Mouse (Mus musculus) heart, embryonic 13.5 days (tissue): ENCODE measurements at regions not wholly inside any gene's neighbourhood (a gene's known extent, or its start where the extent isn't known, plus 50 kb on each side); places are given as distances from the start of the nearest gene placed in this dataset.

Source experiments
- ATAC-seq: fragments of 200-750 bp; cut with Nextera tagmentation; 2 replicates; pipeline ENCODE4 v1.8.0; 2017; ENCODE audit warnings: moderate TSS enrichment; ENCODE audit not compliant: insufficient number of reproducible peaks, low FRiP score, low TSS enrichment; ENCODE audit errors: extremely low read depth
- H3K27ac ChIP-seq: fragments of 300-500 bp; sonication (generic); replicated peaks from 2 replicates; pipeline ENCODE4 v1.5.1; 2015; ENCODE audit warnings: moderate library complexity, mild to moderate bottlenecking, inconsistent platforms
- H3K27me3 ChIP-seq: fragments of 300-500 bp; sonication (generic); replicated peaks from 2 replicates; pipeline ENCODE4 v1.6.1; 2015; ENCODE audit warnings: mild to moderate bottlenecking, inconsistent platforms
- H3K36me3 ChIP-seq: fragments of 300-500 bp; sonication (generic); 2 replicates; pipeline ENCODE4 v1.6.1; 2015; ENCODE audit warnings: mild to moderate bottlenecking, inconsistent platforms
- H3K4me1 ChIP-seq: fragments of 300-500 bp; sonication (generic); 2 replicates; pipeline ENCODE4 v1.6.1; 2015; ENCODE audit warnings: inconsistent platforms
- H3K4me2 ChIP-seq: fragments of 300-500 bp; sonication (generic); 2 replicates; pipeline ENCODE4 v1.6.1; 2015; ENCODE audit warnings: inconsistent platforms, mild to moderate bottlenecking, moderate library complexity
- H3K4me3 ChIP-seq: fragments of 300-500 bp; sonication (generic); 2 replicates; pipeline ENCODE4 v1.5.1; 2015; ENCODE audit warnings: moderate library complexity, mild to moderate bottlenecking, inconsistent platforms
- H3K9ac ChIP-seq: fragments of 300-500 bp; sonication (generic); 2 replicates; pipeline ENCODE4 v1.6.1; 2015; ENCODE audit warnings: inconsistent platforms, mild to moderate bottlenecking, moderate library complexity
- H3K9me3 ChIP-seq: fragments of 300-500 bp; sonication (generic); 2 replicates; pipeline ENCODE4 v1.6.1; 2016; ENCODE audit warnings: inconsistent platforms
- WGBS: fragments of 180-500 bp; shearing (Covaris S2); methylation state at CpG from one replicate; pipeline ENCODE4 v1.1.7; 2015; ENCODE audit warnings: mixed read lengths; 5-methylcytosine and 5-hydroxymethylcytosine counted together

DNA sequence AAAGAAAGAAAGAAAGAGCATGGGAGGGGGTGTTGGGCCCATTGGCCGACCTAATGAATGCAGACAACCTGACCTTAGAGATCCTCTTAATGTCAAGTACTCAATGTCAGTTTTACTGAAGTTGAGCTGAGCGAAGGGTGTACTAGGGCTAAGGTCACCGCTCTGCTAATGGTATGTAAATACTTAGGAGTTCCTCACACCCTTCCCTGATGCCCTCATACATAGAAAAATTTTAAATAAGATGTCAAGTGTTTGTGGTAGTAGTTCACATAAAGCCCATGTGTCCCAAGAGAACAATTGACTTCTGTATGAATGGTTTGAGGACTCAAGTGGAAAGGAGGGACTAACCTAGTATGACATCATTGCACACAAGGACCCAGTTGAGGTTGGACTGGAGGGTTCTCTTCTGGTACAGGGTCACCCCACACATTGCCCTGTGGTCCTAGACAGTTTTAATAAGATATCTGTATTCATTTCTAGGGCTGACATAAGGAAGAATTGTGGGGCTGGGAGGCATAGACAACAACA lies 490.0 kb upstream of the Gm10131 start:
- Histone ChIP-seq H3K4me2 (no peak overlapping the region), H3K36me3 (no peaks in the 10 kb centered on the region), H3K4me3 (no peak overlapping the region), H3K27me3 (no peaks in the 10 kb centered on the region), H3K9me3 (no peaks in the 10 kb centered on the region), H3K9ac (no peak overlapping the region), H3K4me1 (no peaks in the 10 kb centered on the region), H3K27ac (no peak overlapping the region)
- ATAC-seq = no peak
- WGBS = 76% methylated on average over 3 of the region's 3 CpGs

DNA sequence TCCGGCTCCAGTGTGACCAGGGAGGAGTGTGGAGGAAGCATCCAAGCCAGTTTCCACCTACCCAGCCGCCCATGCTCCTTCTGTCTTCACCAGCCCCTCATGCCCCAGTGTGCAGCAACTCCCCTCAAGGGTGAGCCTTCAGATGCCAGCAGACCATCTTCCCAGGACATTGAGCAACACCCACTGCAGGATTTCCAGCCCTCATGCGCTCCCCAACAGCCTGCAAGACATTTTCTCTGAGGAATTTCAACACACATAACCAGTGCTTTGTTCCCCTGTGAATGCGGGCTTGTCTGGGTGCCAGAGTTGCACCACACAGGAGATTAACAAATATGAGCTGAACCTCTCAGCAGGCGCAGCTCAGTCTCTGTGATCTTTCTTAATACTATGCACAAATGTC lies 489.3 kb upstream of the Gm10131 start:
- Histone ChIP-seq H3K36me3 (no peaks in the 10 kb centered on the region), H3K4me1 (no peaks in the 10 kb centered on the region), H3K27ac (no peak overlapping the region), H3K27me3 (no peaks in the 10 kb centered on the region), H3K4me3 (no peak overlapping the region), H3K4me2 (no peak overlapping the region), H3K9me3 (no peaks in the 10 kb centered on the region), H3K9ac (no peak overlapping the region)
- WGBS = 67% methylated on average over 5 of the region's 5 CpGs
- no peak for ATAC-seq

DNA sequence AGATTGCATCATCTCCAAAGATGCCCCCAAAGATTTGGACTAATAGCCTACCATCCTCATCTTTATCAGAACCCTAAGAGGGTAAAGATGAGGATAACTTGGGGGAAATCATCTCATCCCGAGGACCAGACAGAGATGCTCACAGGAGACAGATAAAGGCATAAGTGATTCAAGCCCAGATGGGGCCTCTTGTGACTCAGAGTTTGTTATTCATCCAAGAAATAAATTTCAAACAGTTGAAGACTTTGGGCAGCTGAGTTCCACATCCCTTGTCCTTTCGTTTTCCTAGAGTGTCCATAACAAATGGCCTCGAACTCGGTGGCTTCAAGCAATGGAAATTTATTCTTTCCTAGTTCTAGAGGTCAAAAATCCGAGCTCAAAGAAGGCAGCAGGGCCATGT lies 485.1 kb upstream of the Gm10131 start:
- no peak overlapping the region for H3K4me3 ChIP-seq
- no peak overlapping the region for H3K4me2 ChIP-seq
- no peak overlapping the region for H3K27ac ChIP-seq
- ATAC-seq = no peak
- WGBS = 63% methylated on average over 5 of the region's 5 CpGs
- no peaks in the 10 kb centered on the region for H3K27me3 ChIP-seq
- no peaks in the 10 kb centered on the region for H3K36me3 ChIP-seq
- H3K9ac ChIP-seq = no peak overlapping the region
- no peaks in the 10 kb centered on the region for H3K4me1 ChIP-seq
- H3K9me3 ChIP-seq = no peaks in the 10 kb centered on the region

DNA sequence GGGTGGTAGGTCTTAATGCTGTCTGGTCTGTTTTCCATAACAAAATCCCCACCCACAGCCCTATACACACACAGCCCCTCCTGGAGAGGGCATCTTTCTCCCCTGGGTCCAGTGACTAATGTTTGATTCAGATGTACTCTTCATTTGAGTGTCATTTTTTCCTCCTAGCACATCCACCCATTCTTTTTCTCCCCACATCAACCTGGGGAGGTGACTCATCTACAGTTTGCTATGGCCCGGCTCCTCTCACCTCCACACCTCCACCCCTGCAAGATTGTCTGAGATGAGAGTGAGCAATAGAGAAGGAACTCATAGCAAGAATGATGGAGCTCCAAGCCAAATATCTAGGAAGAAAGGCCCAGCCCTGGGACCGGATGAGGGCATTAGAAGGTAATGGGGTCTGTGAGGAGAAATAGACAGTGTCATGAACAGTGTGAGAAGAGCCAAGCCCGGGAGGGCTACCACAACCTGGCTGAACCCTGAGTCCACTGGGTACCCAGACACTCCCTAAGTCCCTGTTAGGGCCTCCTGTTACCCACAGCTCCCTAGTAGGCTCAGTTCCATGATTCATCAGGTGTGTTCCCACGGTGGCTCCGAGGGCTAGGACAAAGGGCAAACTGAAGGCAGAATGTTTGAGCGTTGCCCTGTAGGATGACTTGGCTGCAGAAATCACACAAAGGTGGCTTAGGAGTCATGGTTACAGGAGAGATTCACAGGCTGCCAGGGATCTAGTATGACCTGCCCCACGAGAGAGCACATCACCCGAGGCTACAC lies 479.6 kb upstream of the Gm10131 start:
- Histone ChIP-seq H3K9ac (no peak overlapping the region), H3K4me3 (no peak overlapping the region), H3K27me3 (no peaks in the 10 kb centered on the region), H3K36me3 (no peaks in the 10 kb centered on the region), H3K4me1 (no peaks in the 10 kb centered on the region), H3K4me2 (no peak overlapping the region), H3K9me3 (no peaks in the 10 kb centered on the region), H3K27ac (no peak overlapping the region)
- WGBS = 83% methylated on average over 8 of the region's 8 CpGs
- ATAC-seq = no peak

DNA sequence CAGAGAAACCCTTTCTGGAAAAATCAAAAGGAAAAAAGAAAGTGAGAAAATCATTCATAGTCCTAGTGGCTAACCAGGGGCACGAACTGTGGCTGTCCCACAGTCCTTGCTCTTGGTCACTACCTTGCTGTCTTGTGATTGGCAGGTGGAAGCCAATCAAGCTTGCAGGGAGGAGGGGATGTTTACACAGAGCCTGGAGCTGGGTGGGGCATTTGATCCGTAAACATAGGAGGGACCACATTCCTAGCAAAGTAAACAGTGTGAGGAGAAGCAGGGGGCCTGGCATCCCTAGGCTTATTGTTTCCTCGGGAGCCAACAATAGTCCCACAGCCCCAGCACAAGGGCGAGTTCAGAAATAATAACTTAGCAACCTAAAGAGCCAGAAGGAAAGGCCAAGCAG lies 466.5 kb upstream of the Gm10131 start:
- H3K9ac ChIP-seq = no peak overlapping the region
- no peak for ATAC-seq
- 25% methylated on average over 4 of the region's 4 CpGs for WGBS
- no peaks in the 10 kb centered on the region for H3K27me3 ChIP-seq
- H3K9me3 ChIP-seq = no peaks in the 10 kb centered on the region
- H3K4me2 ChIP-seq = no peak overlapping the region
- H3K4me1 ChIP-seq = 0 out of 2 replicates have a peak, but pooled peaks cover 6% of the 10 kb centered on the region
- H3K27ac ChIP-seq = no peak overlapping the region
- H3K36me3 ChIP-seq = no peaks in the 10 kb centered on the region
- no peak overlapping the region for H3K4me3 ChIP-seq

DNA sequence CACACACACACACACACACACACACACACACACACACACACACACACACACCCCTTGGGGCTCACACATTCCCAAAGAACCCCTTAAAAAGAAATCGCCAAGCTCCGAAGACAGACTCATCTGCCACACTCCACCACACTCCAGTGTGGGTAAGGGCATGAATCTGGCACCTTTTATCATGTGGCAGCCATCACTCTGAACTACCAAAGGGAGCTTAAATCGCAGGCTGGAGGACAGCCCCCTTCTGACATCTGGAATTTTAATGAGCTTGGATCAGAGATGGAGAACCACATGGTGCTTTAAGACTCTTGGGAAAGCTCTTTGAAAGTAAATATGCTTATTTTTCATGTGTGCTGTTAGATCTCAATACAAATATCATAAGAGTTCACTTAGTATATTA lies 462.5 kb upstream of the Gm10131 start:
- 70% methylated on average over 3 of the region's 3 CpGs for WGBS
- H3K9ac ChIP-seq = no peak overlapping the region
- no peak for ATAC-seq
- H3K4me2 ChIP-seq = no peak overlapping the region
- H3K27ac ChIP-seq = no peak overlapping the region
- no peaks in the 10 kb centered on the region for H3K27me3 ChIP-seq
- no peaks in the 10 kb centered on the region for H3K36me3 ChIP-seq
- 0 out of 2 replicates have a peak, but pooled peaks cover 6% of the 10 kb centered on the region for H3K4me1 ChIP-seq
- no peaks in the 10 kb centered on the region for H3K9me3 ChIP-seq
- H3K4me3 ChIP-seq = no peak overlapping the region

GRCm38 (mm10) chr8:34573007-34573881 lies 461.7 kb upstream of the Gm10131 start:
- Histone ChIP-seq H3K27ac (no peak overlapping the region), H3K4me1 (0 out of 2 replicates have a peak, but pooled peaks cover 6% of the 10 kb centered on the region), H3K27me3 (no peaks in the 10 kb centered on the region), H3K9me3 (no peaks in the 10 kb centered on the region), H3K36me3 (no peaks in the 10 kb centered on the region), H3K4me3 (no peak overlapping the region), H3K4me2 (no peak overlapping the region), H3K9ac (no peak overlapping the region)
- 52% methylated on average over 9 of the region's 9 CpGs for WGBS
- no peak for ATAC-seq

GRCm38 (mm10) chr8:34571736-34572135 lies 460.2 kb upstream of the Gm10131 start:
- Histone ChIP-seq H3K4me3 (no peak overlapping the region), H3K27me3 (no peaks in the 10 kb centered on the region), H3K4me1 (0 out of 2 replicates have a peak, but pooled peaks cover 6% of the 10 kb centered on the region), H3K27ac (no peak overlapping the region), H3K9me3 (no peaks in the 10 kb centered on the region), H3K36me3 (no peaks in the 10 kb centered on the region), H3K9ac (no peak overlapping the region), H3K4me2 (no peak overlapping the region)
- 83% methylated on average over 1 of the region's 1 CpGs for WGBS
- no peak for ATAC-seq

GRCm38 (mm10) chr8:34562278-34562677 lies 450.7 kb upstream of the Gm10131 start:
- Histone ChIP-seq H3K9me3 (peaks cover 6% of the 10 kb centered on the region; the same call in 1 of the 2 replicates), H3K4me3 (no peak overlapping the region), H3K4me2 (no peak overlapping the region), H3K27me3 (no peaks in the 10 kb centered on the region), H3K36me3 (no peaks in the 10 kb centered on the region), H3K4me1 (no peaks in the 10 kb centered on the region), H3K27ac (no peak overlapping the region), H3K9ac (no peak overlapping the region)
- ATAC-seq = no peak
- WGBS = 55% methylated on average over 8 of the region's 8 CpGs

GRCm38 (mm10) chr8:34549786-34550185 lies 438.2 kb upstream of the Gm10131 start:
- 75% methylated on average over 5 of the region's 5 CpGs for WGBS
- ATAC-seq = no peak
- H3K9ac ChIP-seq = no peak overlapping the region
- no peak overlapping the region for H3K4me3 ChIP-seq
- no peak overlapping the region for H3K4me2 ChIP-seq
- no peaks in the 10 kb centered on the region for H3K27me3 ChIP-seq
- H3K9me3 ChIP-seq = no peaks in the 10 kb centered on the region
- no peaks in the 10 kb centered on the region for H3K4me1 ChIP-seq
- H3K36me3 ChIP-seq = no peaks in the 10 kb centered on the region
- H3K27ac ChIP-seq = no peak overlapping the region

GRCm38 (mm10) chr8:34546815-34547214 lies 435.3 kb upstream of the Gm10131 start:
- no peak for ATAC-seq
- H3K4me3 ChIP-seq = peak overlapping the region; percentile 39
- H3K27me3 ChIP-seq = no peaks in the 10 kb centered on the region
- WGBS = 14% methylated on average over 11 of the region's 11 CpGs
- H3K9me3 ChIP-seq = no peaks in the 10 kb centered on the region
- no peaks in the 10 kb centered on the region for H3K4me1 ChIP-seq
- no peak overlapping the region for H3K27ac ChIP-seq
- H3K9ac ChIP-seq = peak overlapping the region; percentile 47; the same call in 1 of the 2 replicates
- H3K4me2 ChIP-seq = peak overlapping the region; percentile 67
- no peaks in the 10 kb centered on the region for H3K36me3 ChIP-seq
